Mouse (Mus musculus): ENCODE results near the gene Olfr638. TPM values are rescaled to one million over a fixed set of nuclear protein-coding genes. Genes with fewer than 3 reads are reported as not detected.
"Not testable (repeated sequence)": the region's sequence is repeated elsewhere in the genome, so short reads cannot be mapped to it uniquely, and the experiment has no call there.

Olfr638 gene
- polyA plus RNA-seq (2014; fragmentation: Nextera tagmentation; extraction: Ambion mirVana), result not detected in 2 replicates

- no peaks in the 10 kb centered on the region for H3K4me1 ChIP-seq (replicated peaks; ENCODE audit: control insufficient read depth, insufficient read depth, low read length)
These were observed at the start of gene Olfr638 for GRCm38 (mm10) chr7:103998446-103998845. Gene Olfr638, plus strand, starts transcription at chr7:103998746.

GRCm38 (mm10) chr7:103966873-103967272 is 31.7 kb upstream of the Olfr638 start:
- WGBS, result 96% methylated on average over 22 of the region's 22 CpGs
- not testable (repeated sequence) for ATAC-seq (replicated peaks; ENCODE audit: low FRiP score)

More at GRCm38 (mm10) chr7:103998446-103998845, at the start of gene Olfr638:
- H3K36me3 ChIP-seq (ENCODE audit: control insufficient read depth, insufficient read depth, low read length), result no peaks in the 10 kb centered on the region
- no peak within 1 kb of the TSS for H3K9ac ChIP-seq (ENCODE audit: low read length)
- H3K27ac ChIP-seq (ENCODE audit: low read depth, low read length), result no peak within 1 kb of the TSS
- H3K4me2 ChIP-seq (ENCODE audit: low read depth, low read length, severe bottlenecking), result no peak within 1 kb of the TSS
- DNase-seq (ENCODE audit: low spot score), result no peak
- no peaks in the 10 kb centered on the region for H3K27me3 ChIP-seq (ENCODE audit: control insufficient read depth, insufficient read depth, low read length)
- no peaks in the 10 kb centered on the region for H3K9me3 ChIP-seq (ENCODE audit: control insufficient read depth, low read length)
- ATAC-seq (replicated peaks; ENCODE audit: low FRiP score), result no peak
- H3K4me3 ChIP-seq (ENCODE audit: low read depth, low read length), result no peak within 1 kb of the TSS

GRCm38 (mm10) chr7:103970852-103971251 is 27.7 kb upstream of the Olfr638 start, which contains the start of gene Olfr635:
Gene Olfr635, plus strand, starts transcription at chr7:103971152.
- ATAC-seq (replicated peaks; ENCODE audit: low FRiP score) (no peak), DNase-seq (ENCODE audit: low spot score) (no peak)
- Histone ChIP-seq H3K4me2 (ENCODE audit: low read depth, low read length, severe bottlenecking) (no peak within 1 kb of the TSS), H3K9ac (ENCODE audit: low read length) (no peak within 1 kb of the TSS), H3K27ac (ENCODE audit: low read depth, low read length) (no peak within 1 kb of the TSS), H3K9me3 (ENCODE audit: control insufficient read depth, low read length) (no peaks in the 10 kb centered on the region), H3K27me3 (ENCODE audit: control insufficient read depth, insufficient read depth, low read length) (no peaks in the 10 kb centered on the region), H3K4me3 (ENCODE audit: low read depth, low read length) (no peak within 1 kb of the TSS), H3K4me1 (replicated peaks; ENCODE audit: control insufficient read depth, insufficient read depth, low read length) (no peaks in the 10 kb centered on the region), H3K36me3 (ENCODE audit: control insufficient read depth, insufficient read depth, low read length) (no peaks in the 10 kb centered on the region)
- 68% methylated on average over 1 of the region's 1 CpGs for WGBS

More at GRCm38 (mm10) chr7:103966873-103967272, 31.7 kb upstream of the Olfr638 start:
- H3K4me3 ChIP-seq (ENCODE audit: low read depth, low read length); H3K9me3 ChIP-seq (ENCODE audit: control insufficient read depth, low read length); H3K9ac ChIP-seq (ENCODE audit: low read length); DNase-seq (ENCODE audit: low spot score); H3K36me3 ChIP-seq (ENCODE audit: control insufficient read depth, insufficient read depth, low read length); H3K27ac ChIP-seq (ENCODE audit: low read depth, low read length); H3K4me1 ChIP-seq (replicated peaks; ENCODE audit: control insufficient read depth, insufficient read depth, low read length); H3K27me3 ChIP-seq (ENCODE audit: control insufficient read depth, insufficient read depth, low read length); H3K4me2 ChIP-seq (ENCODE audit: low read depth, low read length, severe bottlenecking): not testable (repeated sequence)

GRCm38 (mm10) chr7:103971782-103972181 is 26.8 kb upstream of the Olfr638 start:
- H3K27me3 ChIP-seq (ENCODE audit: control insufficient read depth, insufficient read depth, low read length), result no peaks in the 10 kb centered on the region
- no peak for ATAC-seq (replicated peaks; ENCODE audit: low FRiP score)
- no peak for DNase-seq (ENCODE audit: low spot score)
- no peak overlapping the region for H3K4me2 ChIP-seq (ENCODE audit: low read depth, low read length, severe bottlenecking)
- no peaks in the 10 kb centered on the region for H3K4me1 ChIP-seq (replicated peaks; ENCODE audit: control insufficient read depth, insufficient read depth, low read length)
- H3K4me3 ChIP-seq (ENCODE audit: low read depth, low read length), result no peak overlapping the region
- no peaks in the 10 kb centered on the region for H3K36me3 ChIP-seq (ENCODE audit: control insufficient read depth, insufficient read depth, low read length)
- 76% methylated on average over 1 of the region's 1 CpGs for WGBS
- H3K9me3 ChIP-seq (ENCODE audit: control insufficient read depth, low read length), result no peaks in the 10 kb centered on the region
- no peak overlapping the region for H3K9ac ChIP-seq (ENCODE audit: low read length)
- no peak overlapping the region for H3K27ac ChIP-seq (ENCODE audit: low read depth, low read length)

GRCm38 (mm10) chr7:103999124-103999523 is 578 bp downstream of the Olfr638 start:
- H3K27ac ChIP-seq (ENCODE audit: low read depth, low read length), result no peak overlapping the region
- no peaks in the 10 kb centered on the region for H3K27me3 ChIP-seq (ENCODE audit: control insufficient read depth, insufficient read depth, low read length)
- H3K9me3 ChIP-seq (ENCODE audit: control insufficient read depth, low read length), result no peaks in the 10 kb centered on the region
- no peak overlapping the region for H3K4me2 ChIP-seq (ENCODE audit: low read depth, low read length, severe bottlenecking)
- H3K36me3 ChIP-seq (ENCODE audit: control insufficient read depth, insufficient read depth, low read length), result no peaks in the 10 kb centered on the region
- H3K4me3 ChIP-seq (ENCODE audit: low read depth, low read length), result no peak overlapping the region
- no peak for ATAC-seq (replicated peaks; ENCODE audit: low FRiP score)
- no peak for DNase-seq (ENCODE audit: low spot score)
- no peak overlapping the region for H3K9ac ChIP-seq (ENCODE audit: low read length)
- H3K4me1 ChIP-seq (replicated peaks; ENCODE audit: control insufficient read depth, insufficient read depth, low read length), result no peaks in the 10 kb centered on the region

GRCm38 (mm10) chr7:104017203-104017602 is 18.7 kb downstream of the Olfr638 start, which contains the start of gene Olfr639:
Gene Olfr639, minus strand, starts transcription at chr7:104017303.
- ATAC-seq (replicated peaks; ENCODE audit: low FRiP score) (no peak), DNase-seq (ENCODE audit: low spot score) (no peak)
- Histone ChIP-seq H3K4me2 (ENCODE audit: low read depth, low read length, severe bottlenecking) (no peak within 1 kb of the TSS), H3K27me3 (ENCODE audit: control insufficient read depth, insufficient read depth, low read length) (no peaks in the 10 kb centered on the region), H3K27ac (ENCODE audit: low read depth, low read length) (no peak within 1 kb of the TSS), H3K9ac (ENCODE audit: low read length) (no peak within 1 kb of the TSS), H3K9me3 (ENCODE audit: control insufficient read depth, low read length) (no peaks in the 10 kb centered on the region; the same call in 1 of the 2 replicates), H3K36me3 (ENCODE audit: control insufficient read depth, insufficient read depth, low read length) (no peaks in the 10 kb centered on the region), H3K4me1 (replicated peaks; ENCODE audit: control insufficient read depth, insufficient read depth, low read length) (no peaks in the 10 kb centered on the region), H3K4me3 (ENCODE audit: low read depth, low read length) (no peak within 1 kb of the TSS)

- Histone ChIP-seq H3K27ac (ENCODE audit: low read depth, low read length) (no peak overlapping the region), H3K4me2 (ENCODE audit: low read depth, low read length, severe bottlenecking) (no peak overlapping the region), H3K9ac (ENCODE audit: low read length) (no peak overlapping the region), H3K4me1 (replicated peaks; ENCODE audit: control insufficient read depth, insufficient read depth, low read length) (no peaks in the 10 kb centered on the region), H3K36me3 (ENCODE audit: control insufficient read depth, insufficient read depth, low read length) (no peaks in the 10 kb centered on the region), H3K9me3 (ENCODE audit: control insufficient read depth, low read length) (no peaks in the 10 kb centered on the region), H3K27me3 (ENCODE audit: control insufficient read depth, insufficient read depth, low read length) (no peaks in the 10 kb centered on the region), H3K4me3 (ENCODE audit: low read depth, low read length) (no peak overlapping the region)
- DNase-seq (ENCODE audit: low spot score) (no peak), ATAC-seq (replicated peaks; ENCODE audit: low FRiP score) (no peak)
- 91% methylated on average over 1 of the region's 1 CpGs for WGBS
These were observed 20.4 kb downstream of the Olfr638 start for GRCm38 (mm10) chr7:104018953-104019352.

- Histone ChIP-seq H3K4me1 (replicated peaks; ENCODE audit: control insufficient read depth, insufficient read depth, low read length) (no peaks in the 10 kb centered on the region), H3K4me3 (ENCODE audit: low read depth, low read length) (no peak overlapping the region), H3K9ac (ENCODE audit: low read length) (no peak overlapping the region), H3K4me2 (ENCODE audit: low read depth, low read length, severe bottlenecking) (no peak overlapping the region), H3K27me3 (ENCODE audit: control insufficient read depth, insufficient read depth, low read length) (no peaks in the 10 kb centered on the region), H3K9me3 (ENCODE audit: control insufficient read depth, low read length) (no peaks in the 10 kb centered on the region), H3K36me3 (ENCODE audit: control insufficient read depth, insufficient read depth, low read length) (no peaks in the 10 kb centered on the region), H3K27ac (ENCODE audit: low read depth, low read length) (no peak overlapping the region)
- WGBS, result 88% methylated on average over 6 of the region's 6 CpGs
- DNase-seq (ENCODE audit: low spot score) (no peak), ATAC-seq (replicated peaks; ENCODE audit: low FRiP score) (no peak)
These were observed 23.1 kb downstream of the Olfr638 start for GRCm38 (mm10) chr7:104021651-104022050.

GRCm38 (mm10) chr7:104025473-104025872 is 26.9 kb downstream of the Olfr638 start, which contains the start of gene Olfr640:
Gene Olfr640, minus strand, starts transcription at chr7:104025573.
- 86% methylated on average over 6 of the region's 6 CpGs for WGBS
- Histone ChIP-seq H3K4me3 (ENCODE audit: low read depth, low read length) (no peak within 1 kb of the TSS), H3K4me1 (replicated peaks; ENCODE audit: control insufficient read depth, insufficient read depth, low read length) (no peaks in the 10 kb centered on the region), H3K9ac (ENCODE audit: low read length) (no peak within 1 kb of the TSS), H3K36me3 (ENCODE audit: control insufficient read depth, insufficient read depth, low read length) (no peaks in the 10 kb centered on the region), H3K27me3 (ENCODE audit: control insufficient read depth, insufficient read depth, low read length) (no peaks in the 10 kb centered on the region), H3K27ac (ENCODE audit: low read depth, low read length) (no peak within 1 kb of the TSS), H3K4me2 (ENCODE audit: low read depth, low read length, severe bottlenecking) (no peak within 1 kb of the TSS), H3K9me3 (ENCODE audit: control insufficient read depth, low read length) (no peaks in the 10 kb centered on the region)
- no peak for DNase-seq (ENCODE audit: low spot score)
- ATAC-seq (replicated peaks; ENCODE audit: low FRiP score), result no peak

All from forebrain, embryonic 11.5 days (tissue).